Mouse (Mus musculus): ENCODE results near the gene Prex1. TPM values are rescaled to one million over a fixed set of nuclear protein-coding genes. Genes with fewer than 3 reads are reported as not detected.

Prex1 gene
- total and polyA plus RNA-seq, 3 experiments: 3.8 to 21.6 (median 5.9) TPM

DNA sequence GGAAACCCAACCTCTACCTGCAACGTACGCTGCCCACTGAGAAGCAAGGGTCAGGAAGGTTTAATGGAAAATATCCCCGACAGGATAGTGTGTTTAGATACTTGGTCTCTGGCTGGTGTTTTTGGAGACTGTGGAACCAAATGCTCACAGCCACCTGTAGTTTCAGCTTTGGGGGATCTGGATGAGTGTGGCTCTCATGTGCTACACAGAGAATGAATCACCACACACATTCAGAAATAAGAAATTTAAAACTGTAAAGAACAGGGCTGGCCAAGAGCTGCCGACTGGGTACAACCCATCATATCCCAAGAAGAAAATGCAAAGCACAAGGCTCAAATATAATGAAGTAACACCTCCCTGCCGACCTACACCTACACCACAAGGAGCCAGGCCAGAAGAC, 73.9 kb downstream of the Prex1 start:
- no peaks in the 10 kb centered on the region; the same call in 1 of the 2 replicates for H3K27me3 ChIP-seq (ENCODE audit: insufficient read depth, low read length)

DNA sequence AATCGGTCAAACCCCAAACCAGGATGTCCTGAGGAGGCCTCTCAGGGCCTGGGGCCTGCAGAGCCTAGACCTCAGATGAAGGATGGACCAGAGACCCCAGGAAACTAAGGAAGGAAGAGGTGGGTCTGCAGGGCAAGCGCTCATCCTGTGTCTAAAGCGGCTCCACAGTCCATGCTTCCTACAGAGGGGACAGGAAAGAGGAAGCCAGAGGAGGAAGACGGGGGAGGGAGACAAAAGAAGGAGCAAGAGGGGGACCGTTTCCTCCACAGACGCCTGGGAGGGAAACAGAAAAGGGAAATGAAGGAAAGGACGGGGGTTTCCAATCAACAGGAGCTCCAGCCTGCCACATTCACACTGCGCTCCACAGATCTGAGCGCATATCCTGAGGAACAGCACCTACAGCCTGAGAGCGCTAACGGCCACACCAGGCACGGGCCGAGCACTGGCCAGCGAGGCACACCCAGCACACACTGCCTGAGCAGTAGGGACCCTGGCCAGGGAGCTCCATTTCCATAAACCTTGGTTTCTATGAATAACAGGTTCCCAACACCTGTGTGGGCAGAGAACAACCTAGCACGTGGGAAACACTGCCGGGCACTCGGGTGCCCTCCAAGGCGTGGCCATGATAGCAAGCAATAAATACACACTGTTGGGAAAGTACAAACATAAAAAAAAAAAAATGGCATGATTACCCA, 74.5 kb downstream of the Prex1 start:
- Histone ChIP-seq H3K36me3 (replicated peaks) (no peaks in the 10 kb centered on the region), H3K4me1 (ENCODE audit: insufficient read depth, low read depth, low read length) (no peaks in the 10 kb centered on the region), H3K27me3 (ENCODE audit: insufficient read depth, low read length) (no peaks in the 10 kb centered on the region; the same call in 1 of the 2 replicates), H3K9me3 (replicated peaks) (peaks cover 4% of the 10 kb centered on the region; the same call in 1 of the 2 replicates), H3K4me3 (ENCODE audit: low read depth, low read length) (no peak overlapping the region)
- ATAC-seq (ENCODE audit: extremely low read depth, insufficient number of reproducible peaks, low FRiP score, poor library complexity, severe bottlenecking) (no peak), DNase-seq (ENCODE audit: low spot score) (no peak)
- no peak for TF ChIP-seq CTCF (IDR thresholded peaks at IDR 0.05; ENCODE audit: low read depth, low read length)
- TF ChIP-seq GATA1 (IDR thresholded peaks at IDR 0.05; ENCODE audit: borderline replicate concordance, low read length): no peak
- no peak for TF ChIP-seq TAL1 (conservative IDR thresholded peaks at IDR 0.05; ENCODE audit: low read depth, low read length)
- TF ChIP-seq GATA2 (IDR thresholded peaks at IDR 0.05; ENCODE audit: borderline replicate concordance, low read depth, low read length): no peak
- no peak for TF ChIP-seq POLR2AphosphoS5 (IDR thresholded peaks at IDR 0.05; ENCODE audit: insufficient replicate concordance, low read depth, low read length)

More for the DNA sequence above, 73.9 kb downstream of the Prex1 start:
- no peaks in the 10 kb centered on the region for H3K36me3 ChIP-seq (replicated peaks)
- ATAC-seq (ENCODE audit: extremely low read depth, insufficient number of reproducible peaks, low FRiP score, poor library complexity, severe bottlenecking) (no peak), DNase-seq (ENCODE audit: low spot score) (no peak)
- peaks cover 4% of the 10 kb centered on the region; the same call in 1 of the 2 replicates for H3K9me3 ChIP-seq (replicated peaks)
- no peak overlapping the region for H3K4me3 ChIP-seq (ENCODE audit: low read depth, low read length)
- no peaks in the 10 kb centered on the region for H3K4me1 ChIP-seq (ENCODE audit: insufficient read depth, low read depth, low read length)
- TF ChIP-seq POLR2AphosphoS5 (IDR thresholded peaks at IDR 0.05; ENCODE audit: insufficient replicate concordance, low read depth, low read length) (no peak), CTCF (IDR thresholded peaks at IDR 0.05; ENCODE audit: low read depth, low read length) (no peak), GATA2 (IDR thresholded peaks at IDR 0.05; ENCODE audit: borderline replicate concordance, low read depth, low read length) (no peak), TAL1 (conservative IDR thresholded peaks at IDR 0.05; ENCODE audit: low read depth, low read length) (no peak), GATA1 (IDR thresholded peaks at IDR 0.05; ENCODE audit: borderline replicate concordance, low read length) (no peak)

DNA sequence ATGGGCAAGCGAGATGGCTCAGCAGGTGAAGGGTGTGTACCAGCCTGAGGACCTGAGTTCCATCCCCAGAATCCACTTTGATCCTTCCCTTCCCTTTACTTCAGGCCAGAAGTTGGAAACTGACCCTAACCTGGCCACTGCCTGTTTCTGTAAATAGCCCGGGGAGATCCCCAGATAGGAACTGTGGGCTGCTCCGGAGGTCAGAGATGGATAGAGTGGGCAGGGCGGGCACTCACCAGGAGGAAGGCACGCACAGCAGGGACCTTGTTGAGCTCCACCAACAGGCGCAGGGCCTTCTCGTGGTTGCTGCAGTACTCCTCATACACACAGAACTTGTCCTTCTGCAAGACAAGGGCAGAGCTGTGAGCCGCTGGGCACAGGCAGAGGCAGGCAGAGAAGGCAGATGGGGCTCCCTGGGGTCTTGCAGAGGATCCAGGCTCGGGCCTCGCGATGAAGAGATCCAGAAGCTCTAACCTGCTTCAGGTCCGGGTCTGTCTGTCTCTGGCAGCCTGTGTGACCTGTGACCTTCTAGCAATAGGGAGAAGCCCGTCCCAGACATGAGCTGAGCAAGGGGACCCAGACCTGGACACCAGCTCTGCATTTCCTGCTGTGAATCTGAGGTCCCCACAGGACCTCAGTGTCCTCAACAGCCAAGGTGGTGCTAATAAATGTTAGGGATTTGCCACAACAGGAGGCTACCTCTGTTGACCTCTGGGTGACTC, 75.4 kb downstream of the Prex1 start:
- DNase-seq (ENCODE audit: low spot score) (no peak), ATAC-seq (ENCODE audit: extremely low read depth, insufficient number of reproducible peaks, low FRiP score, poor library complexity, severe bottlenecking) (no peak)
- Histone ChIP-seq H3K4me3 (ENCODE audit: low read depth, low read length) (no peak overlapping the region), H3K9me3 (replicated peaks) (peaks cover 4% of the 10 kb centered on the region; the same call in 1 of the 2 replicates), H3K27me3 (ENCODE audit: insufficient read depth, low read length) (no peaks in the 10 kb centered on the region; the same call in 1 of the 2 replicates), H3K36me3 (replicated peaks) (no peaks in the 10 kb centered on the region), H3K4me1 (ENCODE audit: insufficient read depth, low read depth, low read length) (no peaks in the 10 kb centered on the region)
- TF ChIP-seq TAL1 (conservative IDR thresholded peaks at IDR 0.05; ENCODE audit: low read depth, low read length) (no peak), GATA1 (IDR thresholded peaks at IDR 0.05; ENCODE audit: borderline replicate concordance, low read length) (no peak), GATA2 (IDR thresholded peaks at IDR 0.05; ENCODE audit: borderline replicate concordance, low read depth, low read length) (no peak), POLR2AphosphoS5 (IDR thresholded peaks at IDR 0.05; ENCODE audit: insufficient replicate concordance, low read depth, low read length) (no peak), CTCF (IDR thresholded peaks at IDR 0.05; ENCODE audit: low read depth, low read length) (no peak)

- H3K4me1 ChIP-seq (ENCODE audit: insufficient read depth, low read depth, low read length): no peaks in the 10 kb centered on the region
- TF ChIP-seq POLR2AphosphoS5 (IDR thresholded peaks at IDR 0.05; ENCODE audit: insufficient replicate concordance, low read depth, low read length) (no peak), TAL1 (conservative IDR thresholded peaks at IDR 0.05; ENCODE audit: low read depth, low read length) (no peak), GATA1 (IDR thresholded peaks at IDR 0.05; ENCODE audit: borderline replicate concordance, low read length) (no peak), GATA2 (IDR thresholded peaks at IDR 0.05; ENCODE audit: borderline replicate concordance, low read depth, low read length) (no peak), CTCF (IDR thresholded peaks at IDR 0.05; ENCODE audit: low read depth, low read length) (no peak)
- H3K4me3 ChIP-seq (ENCODE audit: low read depth, low read length): no peak overlapping the region
- ATAC-seq (ENCODE audit: extremely low read depth, insufficient number of reproducible peaks, low FRiP score, poor library complexity, severe bottlenecking) (no peak), DNase-seq (ENCODE audit: low spot score) (no peak)
- no peaks in the 10 kb centered on the region for H3K36me3 ChIP-seq (replicated peaks)
- H3K9me3 ChIP-seq (replicated peaks): peaks cover 4% of the 10 kb centered on the region; the same call in 1 of the 2 replicates
- no peaks in the 10 kb centered on the region; the same call in 1 of the 2 replicates for H3K27me3 ChIP-seq (ENCODE audit: insufficient read depth, low read length)
These were observed 76.0 kb downstream of the Prex1 start for GRCm38 (mm10) chr2:166637673-166637990.

DNA sequence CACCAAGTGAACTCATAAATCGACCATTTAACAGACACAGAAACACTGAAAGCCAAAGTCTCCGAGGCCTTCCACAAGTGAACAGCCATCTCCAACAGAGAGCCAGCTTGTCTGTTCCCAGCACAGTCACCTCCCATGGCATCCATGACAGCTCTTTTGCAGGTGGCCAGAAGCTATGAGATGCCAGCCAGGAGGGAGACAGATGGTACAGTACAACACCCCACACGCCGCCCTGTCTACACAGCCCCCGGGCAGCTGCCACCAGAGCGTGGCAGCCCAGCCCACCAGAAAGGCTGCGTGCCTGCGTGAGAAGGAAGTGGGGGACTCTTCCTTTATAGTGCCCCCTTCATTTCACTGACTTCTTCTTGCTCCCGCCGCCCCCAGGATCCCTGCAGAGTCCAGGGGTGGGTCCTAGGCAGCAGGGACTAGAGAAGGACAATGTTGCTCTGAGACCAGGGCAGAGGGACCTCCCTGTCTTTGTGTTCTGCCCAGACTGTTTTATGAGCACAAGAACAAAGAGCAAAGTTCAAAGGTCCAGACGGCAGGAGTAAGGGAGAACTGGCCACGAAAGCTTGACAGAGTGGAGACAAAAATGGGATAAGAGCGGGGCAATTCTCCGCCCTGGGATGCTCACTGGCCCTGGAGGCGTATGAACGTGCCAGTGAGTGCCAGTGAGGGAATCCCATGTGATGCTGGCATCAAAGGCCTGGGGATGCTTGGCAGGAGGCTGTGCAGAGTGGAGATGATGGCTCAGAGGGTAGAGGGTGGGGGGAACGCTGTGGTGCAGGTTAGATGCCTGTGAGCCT, 76.6 kb downstream of the Prex1 start:
- H3K9me3 ChIP-seq (replicated peaks): peaks cover 8% of the 10 kb centered on the region
- no peaks in the 10 kb centered on the region for H3K36me3 ChIP-seq (replicated peaks)
- DNase-seq (ENCODE audit: low spot score) (no peak), ATAC-seq (ENCODE audit: extremely low read depth, insufficient number of reproducible peaks, low FRiP score, poor library complexity, severe bottlenecking) (no peak)
- H3K4me1 ChIP-seq (ENCODE audit: insufficient read depth, low read depth, low read length): no peaks in the 10 kb centered on the region
- H3K27me3 ChIP-seq (ENCODE audit: insufficient read depth, low read length): no peaks in the 10 kb centered on the region
- TF ChIP-seq GATA2 (IDR thresholded peaks at IDR 0.05; ENCODE audit: borderline replicate concordance, low read depth, low read length) (no peak), CTCF (IDR thresholded peaks at IDR 0.05; ENCODE audit: low read depth, low read length) (no peak), GATA1 (IDR thresholded peaks at IDR 0.05; ENCODE audit: borderline replicate concordance, low read length) (no peak), POLR2AphosphoS5 (IDR thresholded peaks at IDR 0.05; ENCODE audit: insufficient replicate concordance, low read depth, low read length) (no peak), TAL1 (conservative IDR thresholded peaks at IDR 0.05; ENCODE audit: low read depth, low read length) (no peak)
- no peak overlapping the region for H3K4me3 ChIP-seq (ENCODE audit: low read depth, low read length)
